Mouse (Mus musculus): ENCODE data around the gene Gckr.

DNA sequence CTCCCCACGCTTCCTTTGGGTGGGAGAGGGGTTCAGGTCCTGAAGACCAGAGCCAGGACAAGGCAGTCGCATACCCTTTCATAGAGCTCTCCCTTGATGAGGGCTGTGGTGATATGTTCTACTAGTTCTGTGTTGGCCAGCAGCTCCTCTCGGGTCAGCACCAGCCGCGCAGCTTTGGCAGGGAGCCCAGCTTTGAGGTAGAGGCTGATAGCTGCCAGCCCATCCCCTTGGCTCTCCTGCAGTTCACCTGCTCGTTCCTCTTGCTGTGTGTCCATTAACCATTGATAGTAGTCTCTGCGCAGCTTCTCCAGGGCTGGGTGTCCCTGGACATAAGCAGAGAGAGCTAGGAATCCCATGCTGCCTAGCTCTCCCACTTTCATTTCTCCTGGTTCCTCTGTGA is 31.1 kb upstream of the Gckr start:
- TF ChIP-seq CTCF (IDR thresholded peaks at IDR 0.05; ENCODE audit: borderline replicate concordance, control insufficient read depth, extremely low read depth, insufficient read depth, low read length, poor library complexity) (no peak), POLR2A (IDR thresholded peaks at IDR 0.05; ENCODE audit: control insufficient read depth, extremely low read depth, insufficient read depth, low read length, poor library complexity) (no peak)

Data from thymus, adult 2 months (tissue).